ENCODE assay signal across 25 mouse cellular contexts in the genomic region with DNA sequence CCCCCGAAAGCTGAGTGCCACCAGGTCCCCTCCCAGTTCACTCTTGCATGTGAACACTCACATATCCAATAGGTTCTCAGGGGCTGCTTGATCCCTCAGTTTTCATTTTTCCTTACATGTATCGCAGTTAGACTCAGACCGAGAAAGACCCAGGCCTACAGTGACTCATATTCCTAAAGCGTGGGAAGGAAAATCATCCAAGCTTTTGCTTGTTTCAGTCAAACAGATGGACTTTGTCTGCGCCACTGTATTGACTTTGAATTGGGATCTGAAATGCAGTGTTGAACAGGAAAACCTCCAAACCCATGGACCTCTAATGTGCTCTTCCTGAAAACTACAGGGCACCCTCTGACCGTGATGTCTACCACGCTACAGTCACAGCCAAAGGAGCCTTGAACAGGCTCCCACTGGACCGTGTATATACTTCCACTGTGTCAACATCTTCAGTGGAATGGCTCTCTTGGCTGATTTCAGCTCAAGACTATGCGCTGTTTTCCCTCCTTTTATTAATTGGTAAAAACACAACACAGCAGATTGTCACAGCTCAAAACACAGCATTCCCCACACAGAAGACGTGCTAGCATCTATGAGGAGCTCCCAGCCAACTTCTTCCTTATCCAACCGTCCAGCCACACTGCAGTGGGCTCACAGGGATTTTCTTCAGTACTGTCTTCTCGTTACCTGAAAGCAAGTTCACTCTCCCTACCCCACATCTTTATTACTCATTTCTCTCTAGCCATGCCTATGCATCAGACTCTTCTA. TPM values are rescaled to one million over a fixed set of nuclear protein-coding genes. Genes with fewer than 3 reads are reported as not detected.
DNase-seq lines count a peak whose midpoint lies in the region; ATAC-seq and TF ChIP-seq lines count a peak whose summit lies in the region.
"Had no signal": no experiment of that assay in that cellular context is flagged by ENCODE, and none has a peak within 500 bp of the region (broad histone marks: within the 10 kb centered on the region; RNA-seq: fewer than 3 reads in every experiment).

No protein-coding gene starts in this region.

- H3K36me3 ChIP-seq in forebrain, embryonic 16.5 days (ENCODE audit: control insufficient read depth, insufficient read depth) = no peaks in the 10 kb centered on the region
- H3K36me3 ChIP-seq in forebrain, embryonic 14.5 days (ENCODE audit: control insufficient read depth, insufficient read depth, low read length) = 0 out of 2 replicates have a peak, but pooled peaks cover 2% of the 10 kb centered on the region
- no peaks in the 10 kb centered on the region for H3K36me3 ChIP-seq in lung, postnatal 0 days (ENCODE audit: insufficient read depth, low read length)
- H3K36me3 ChIP-seq: embryonic facial prominence, embryonic 10.5 days; heart, embryonic 15.5 days; liver, embryonic 13.5 days; stomach, embryonic 15.5 days had no signal

- TF ChIP-seq EP300 in lung, postnatal 0 days (IDR thresholded peaks at IDR 0.05) = no peak

- no peak for DNase-seq in forebrain, embryonic 14.5 days (ENCODE audit: low spot score)
- DNase-seq in layer of hippocampus, adult 18-20 months (ENCODE audit: low spot score in 2 of 2) = peak; percentile 45 to 73
- DNase-seq in layer of hippocampus, postnatal 10 days (ENCODE audit: low spot score in 2 of 2) = no peak
- peak; percentile 25 for DNase-seq in lung, postnatal 0 days (ENCODE audit: low spot score)
- no peak for DNase-seq in lung, postnatal 14 days
- DNase-seq in layer of hippocampus, postnatal 14 days (ENCODE audit: low spot score in 2 of 2) = peak; percentile 21 to 59
- DNase-seq in adrenal gland, adult 2 months = no peak
- DNase-seq: adrenal gland, postnatal 14 days; cerebellum, postnatal 10 days; gastrocnemius, postnatal 36 days; heart, postnatal 36 days; kidney, adult 18-20 months; kidney, postnatal 4 days; liver, embryonic 13.5 days; thymus, adult 18-20 months; thymus, postnatal 36 days had no signal

- H3K9ac ChIP-seq in forebrain, embryonic 16.5 days (replicated peaks; ENCODE audit: low read depth, low read length) = no peak overlapping the region
- H3K9ac ChIP-seq in forebrain, embryonic 14.5 days (ENCODE audit: low read length) = no peak overlapping the region
- no peak overlapping the region for H3K9ac ChIP-seq in lung, postnatal 0 days (replicated peaks; ENCODE audit: low read depth)
- H3K9ac ChIP-seq: heart, embryonic 15.5 days; hindbrain, embryonic 13.5 days; liver, embryonic 13.5 days; stomach, embryonic 15.5 days had no signal

- no peaks in the 10 kb centered on the region for H3K27me3 ChIP-seq in forebrain, embryonic 16.5 days (replicated peaks; ENCODE audit: control insufficient read depth, insufficient read depth, low read length)
- no peaks in the 10 kb centered on the region for H3K27me3 ChIP-seq in forebrain, embryonic 14.5 days (replicated peaks; ENCODE audit: control insufficient read depth, insufficient read depth, low read length)
- no peaks in the 10 kb centered on the region for H3K27me3 ChIP-seq in lung, postnatal 0 days (replicated peaks; ENCODE audit: insufficient read depth, low read length)
- H3K27me3 ChIP-seq: heart, embryonic 15.5 days; hindbrain, embryonic 13.5 days; liver, embryonic 13.5 days; stomach, embryonic 15.5 days had no signal

- H3K4me1 ChIP-seq in forebrain, embryonic 16.5 days (replicated peaks; ENCODE audit: control insufficient read depth, insufficient read depth, low read length) = no peaks in the 10 kb centered on the region
- no peaks in the 10 kb centered on the region for H3K4me1 ChIP-seq in forebrain, embryonic 14.5 days (ENCODE audit: control insufficient read depth, insufficient read depth, low read length)
- H3K4me1 ChIP-seq in lung, postnatal 0 days (ENCODE audit: insufficient read depth, low read depth, low read length) = no peaks in the 10 kb centered on the region; the same call in 1 of the 2 replicates
- H3K4me1 ChIP-seq: heart, embryonic 15.5 days; hindbrain, embryonic 13.5 days; stomach, embryonic 15.5 days had no signal

- H3K4me2 ChIP-seq in forebrain, embryonic 16.5 days (ENCODE audit: low read length) = no peak overlapping the region
- H3K4me2 ChIP-seq in forebrain, embryonic 14.5 days (ENCODE audit: low read length) = no peak overlapping the region
- no peak overlapping the region for H3K4me2 ChIP-seq in lung, postnatal 0 days (replicated peaks; ENCODE audit: low read depth, low read length)
- H3K4me2 ChIP-seq: heart, embryonic 15.5 days; hindbrain, embryonic 13.5 days; liver, embryonic 13.5 days; stomach, embryonic 15.5 days had no signal

- no peak for TF ChIP-seq CTCF in lung, postnatal 0 days (IDR thresholded peaks at IDR 0.05)

- 81% methylated on average over 12 of the region's 12 CpGs for WGBS in forebrain, embryonic 16.5 days
- 86% methylated on average over 12 of the region's 12 CpGs for WGBS in forebrain, embryonic 14.5 days
- WGBS in lung, postnatal 0 days = 64% methylated on average over 12 of the region's 12 CpGs

- no peaks in the 10 kb centered on the region for H3K9me3 ChIP-seq in forebrain, embryonic 16.5 days (ENCODE audit: control insufficient read depth, low read length)
- H3K9me3 ChIP-seq in forebrain, embryonic 14.5 days (replicated peaks; ENCODE audit: control insufficient read depth, low read length) = no peaks in the 10 kb centered on the region
- no peaks in the 10 kb centered on the region for H3K9me3 ChIP-seq in lung, postnatal 0 days (ENCODE audit: low read length)
- H3K9me3 ChIP-seq: embryonic facial prominence, embryonic 10.5 days; heart, embryonic 15.5 days; hindbrain, embryonic 13.5 days; liver, embryonic 13.5 days; stomach, embryonic 15.5 days had no signal

- peak; percentile 58; the same call in 1 of the 2 replicates for ATAC-seq in forebrain, embryonic 16.5 days
- no peak for ATAC-seq in forebrain, embryonic 14.5 days
- peak; percentile 23 for ATAC-seq in lung, postnatal 0 days
- ATAC-seq: inflammation-experienced regulatory T-cells, adult 6 months; midbrain, embryonic 16.5 days had no signal

- no peak overlapping the region for H3K4me3 ChIP-seq in forebrain, embryonic 16.5 days (replicated peaks; ENCODE audit: low read length)
- no peak overlapping the region for H3K4me3 ChIP-seq in forebrain, embryonic 14.5 days (ENCODE audit: low read depth, low read length)
- no peak overlapping the region for H3K4me3 ChIP-seq in lung, postnatal 0 days (ENCODE audit: low read depth, low read length)
- H3K4me3 ChIP-seq: embryonic facial prominence, embryonic 10.5 days; heart, embryonic 15.5 days; hindbrain, embryonic 13.5 days; liver, embryonic 13.5 days; myocyte; stomach, embryonic 15.5 days had no signal

- no peak overlapping the region for H3K27ac ChIP-seq in forebrain, embryonic 16.5 days (ENCODE audit: low read length)
- no peak overlapping the region for H3K27ac ChIP-seq in forebrain, embryonic 14.5 days (ENCODE audit: low read depth, low read length)
- H3K27ac ChIP-seq in lung, postnatal 0 days (ENCODE audit: low read length) = no peak overlapping the region
- H3K27ac ChIP-seq: embryonic facial prominence, embryonic 10.5 days; heart, embryonic 15.5 days; hindbrain, embryonic 13.5 days; liver, embryonic 13.5 days; macrophage; stomach, embryonic 15.5 days had no signal

RNA-seq across cellular contexts. Expression of a gene that starts 36.7 kb away (rescaled TPM):
- 50.6 and 56.9 TPM in 2 replicates for polyA plus RNA-seq in forebrain, embryonic 16.5 days (2015; fragmentation: Nextera tagmentation; extraction: Ambion mirVana)
- 57.6 and 59.1 TPM in 2 replicates for polyA plus RNA-seq in forebrain, embryonic 14.5 days (2014; fragmentation: Nextera tagmentation; extraction: Ambion mirVana)
- total RNA-seq in layer of hippocampus, adult 18-20 months (2021) = 10 to 100 TPM; 61.4 to 66.2 TPM
- 10 to 100 TPM; 64.7 to 67.7 TPM for total RNA-seq in layer of hippocampus, postnatal 10 days (2021)
- polyA plus RNA-seq in lung, postnatal 0 days (2015; fragmentation: Nextera tagmentation; extraction: Ambion mirVana) = 22.0 and 23.4 TPM in 2 replicates
- 10 to 100 TPM; 64.7 to 65.5 TPM for total RNA-seq in layer of hippocampus, postnatal 14 days (2021)
- total RNA-seq in adrenal gland, adult 2 months (2021) = 10 to 100 TPM; 43.1 to 53.7 TPM
- polyA plus RNA-seq in adrenal gland, adult 2 months (2012; rRNA removed) = 4.4 and 5.6 TPM in 2 replicates

Comparison
In these comparisons a context has a peak if more than half of its experiments do, and no peak if none do; other contexts are left out.
1. DNase-seq: peak in layer of hippocampus, adult 18-20 months (2 of 2), lung, postnatal 0 days (single experiment) and layer of hippocampus, postnatal 14 days (2 of 2); none in forebrain, embryonic 14.5 days (single experiment), layer of hippocampus, postnatal 10 days (0 of 2), lung, postnatal 14 days (single experiment) and adrenal gland, adult 2 months (single experiment).